Mouse (Mus musculus) G1E (cell line): ENCODE data around the gene Tob2. TPM values are rescaled to one million over a fixed set of nuclear protein-coding genes. Genes with fewer than 3 reads are reported as not detected.

Experiments
- ATAC-seq: 2 replicates; pipeline ENCODE4 v1.8.0; 2016; ENCODE audit warnings: mild to moderate bottlenecking; ENCODE audit not compliant: insufficient number of reproducible peaks, poor library complexity, low FRiP score, severe bottlenecking; ENCODE audit errors: extremely low read depth
- DNase-seq: peaks from one replicate; pipeline ENCODE4 v3.0.0; 2012; ENCODE audit warnings: low spot score
- H3K27me3 ChIP-seq: 2 replicates; pipeline ENCODE4 v1.6.1; 2012; ENCODE audit warnings: mild to moderate bottlenecking, low read length, inconsistent platforms; ENCODE audit not compliant: insufficient read depth
- H3K36me3 ChIP-seq: replicated peaks from 2 replicates; pipeline ENCODE3; 2012; ENCODE audit warnings: mild to moderate bottlenecking, inconsistent platforms
- H3K4me1 ChIP-seq: 2 replicates; pipeline ENCODE4 v1.6.1; 2012; ENCODE audit warnings: low read depth, low read length, inconsistent platforms, mixed read lengths; ENCODE audit not compliant: insufficient read depth
- H3K4me3 ChIP-seq: 2 replicates; pipeline ENCODE4 v1.5.1; 2012; ENCODE audit warnings: low read depth, mild to moderate bottlenecking, inconsistent platforms, low read length, moderate library complexity, mixed read lengths
- H3K9me3 ChIP-seq: replicated peaks from 2 replicates; pipeline ENCODE4 v1.6.1; 2012; ENCODE audit warnings: inconsistent platforms
- CTCF ChIP-seq: IDR thresholded peaks from 2 replicates; pipeline ENCODE4 v1.5.1; 2012; ENCODE audit warnings: low read depth, low read length, inconsistent platforms, mixed read lengths
- GATA1 ChIP-seq: IDR thresholded peaks from 2 replicates; pipeline ENCODE4 v1.6.1; 2012; ENCODE audit warnings: borderline replicate concordance, low read length, inconsistent platforms, mixed read lengths
- GATA2 ChIP-seq: IDR thresholded peaks from 2 replicates; pipeline ENCODE4 v1.6.1; 2012; ENCODE audit warnings: low read depth, low read length, inconsistent platforms, borderline replicate concordance
- POLR2AphosphoS5 ChIP-seq: IDR thresholded peaks from 2 replicates; pipeline ENCODE4 v1.6.1; 2012; ENCODE audit warnings: low read depth, low read length, inconsistent platforms; ENCODE audit not compliant: insufficient replicate concordance
- TAL1 ChIP-seq: conservative IDR thresholded peaks from 2 replicates; pipeline ENCODE4 v1.6.1; 2012; ENCODE audit warnings: low read depth, low read length, inconsistent platforms, mixed read lengths
- polyA plus RNA-seq: library from polyadenylated mRNA; stranded (reverse); fragments of >175 nt; gene quantifications from 2 replicates; pipeline ENCODE4 v1.2.3, GENCODE M21; 2012
- total RNA-seq, 2 experiments: library from RNA; stranded (forward) in 1 of 2; stranded (reverse) in 1 of 2; fragments of 200-1000 nt in 1 of 2; fragments of >200 nt in 1 of 2; fragmentation: Nextera tagmentation in 1 of 2; gene quantifications; 2 replicates each; pipeline ENCODE4 v1.2.3; 2014 to 2017

The Tob2 gene
- total and polyA plus RNA-seq, 3 experiments: 9.9 to 37.5 (median 32.3) TPM

DNA sequence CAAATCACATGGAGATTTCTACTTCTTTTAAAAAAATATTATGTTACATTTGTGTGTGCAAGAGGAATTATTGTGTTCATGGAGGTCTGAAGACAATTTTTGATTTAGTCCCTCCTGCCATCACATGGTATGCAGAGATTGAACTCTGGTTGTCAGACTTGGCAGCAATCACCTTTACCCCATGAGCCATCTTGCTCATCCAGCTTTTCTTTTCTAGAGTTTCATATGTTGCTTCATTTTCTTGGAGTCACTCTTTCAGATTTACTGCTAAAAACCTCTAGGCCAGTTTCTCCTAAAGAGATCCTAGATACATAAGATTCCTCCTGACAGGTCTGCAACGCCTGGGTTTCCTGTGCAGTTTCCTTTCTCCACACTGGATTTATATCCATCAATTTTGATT is 49.0 kb downstream of the Tob2 start:
- no peak overlapping the region for H3K4me3 ChIP-seq
- no peaks in the 10 kb centered on the region for H3K9me3 ChIP-seq
- DNase-seq: no peak
- TF ChIP-seq GATA2 (no peak), POLR2AphosphoS5 (no peak)
- no peak for ATAC-seq
- peaks cover 9% of the 10 kb centered on the region for H3K36me3 ChIP-seq
- peaks cover 48% of the 10 kb centered on the region for H3K4me1 ChIP-seq
- no peaks in the 10 kb centered on the region for H3K27me3 ChIP-seq

DNA sequence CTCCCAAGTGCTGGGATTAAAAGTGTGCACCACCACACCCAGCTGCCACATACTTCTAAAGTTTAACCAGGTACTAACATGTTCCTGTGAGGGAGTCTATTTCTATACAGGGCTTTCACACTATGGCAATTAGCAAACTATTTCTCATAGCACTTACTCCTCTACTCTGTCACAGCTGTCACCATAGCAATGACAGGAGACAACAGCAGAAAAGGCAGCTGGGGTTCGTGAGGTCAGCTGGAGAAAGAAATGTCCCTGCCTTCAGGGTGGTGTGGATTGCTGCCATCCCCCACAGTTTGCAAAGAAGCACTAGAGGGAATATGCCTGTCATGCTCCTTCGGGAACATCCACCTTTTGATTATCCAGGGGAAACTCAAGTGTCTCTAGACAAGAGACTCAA is 49.8 kb downstream of the Tob2 start:
- TF ChIP-seq GATA1 (no peak), GATA2 (no peak), CTCF (no peak), TAL1 (no peak), POLR2AphosphoS5 (no peak)
- H3K4me1 ChIP-seq: peaks cover 48% of the 10 kb centered on the region
- no peak for ATAC-seq

DNA sequence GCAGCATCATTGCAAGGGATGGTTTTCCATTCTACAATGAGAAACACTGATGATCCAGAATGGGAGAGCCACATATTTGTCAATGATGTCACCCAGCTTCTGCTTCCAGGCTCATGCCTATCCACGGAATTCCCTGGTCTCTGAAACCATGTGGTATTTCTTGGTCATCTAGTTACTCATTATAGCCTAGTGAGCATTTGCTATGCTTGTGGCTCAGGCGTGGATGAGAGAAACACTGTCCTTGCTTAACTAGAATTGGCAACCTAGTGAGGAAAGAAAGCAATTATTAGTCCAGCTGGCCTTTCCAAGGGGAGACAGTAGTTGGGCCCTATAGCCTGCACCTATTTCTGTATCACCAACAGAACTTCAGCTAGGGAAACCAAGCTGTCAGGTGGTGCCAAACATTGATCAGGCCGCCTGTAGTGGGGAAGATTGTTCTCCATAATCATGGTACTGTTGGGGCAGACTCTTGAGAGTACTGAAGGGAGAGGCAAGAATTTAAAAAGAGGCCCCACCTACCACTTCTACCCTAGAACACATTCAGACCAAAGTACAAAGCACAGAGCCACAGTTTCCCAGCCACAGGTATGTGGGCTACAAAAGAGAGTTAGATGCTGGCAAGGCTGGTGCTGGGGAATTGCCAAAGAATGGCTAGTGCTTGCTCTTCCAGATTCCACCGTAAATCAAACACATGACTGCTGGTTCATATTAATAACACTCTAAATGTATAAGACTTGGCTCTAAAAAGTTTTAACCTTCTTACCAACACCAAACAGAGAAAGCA is 51.8 kb downstream of the Tob2 start:
- Histone ChIP-seq H3K27me3 (no peaks in the 10 kb centered on the region), H3K4me1 (peaks cover 52% of the 10 kb centered on the region), H3K36me3 (no peaks in the 10 kb centered on the region), H3K4me3 (no peak overlapping the region), H3K9me3 (no peaks in the 10 kb centered on the region)
- DNase-seq (no peak), ATAC-seq (no peak)
- TF ChIP-seq GATA2 (no peak), CTCF (no peak), GATA1 (no peak), TAL1 (no peak), POLR2AphosphoS5 (no peak)

More for the DNA sequence above, 49.8 kb downstream of the Tob2 start:
- H3K4me3 ChIP-seq: no peak overlapping the region
- H3K36me3 ChIP-seq: peaks cover 3% of the 10 kb centered on the region
- no peaks in the 10 kb centered on the region for H3K9me3 ChIP-seq
- H3K27me3 ChIP-seq: no peaks in the 10 kb centered on the region
- no peak for DNase-seq

GRCm38 (mm10) chr15:81805624-81806023 is 53.0 kb downstream of the Tob2 start:
- no peak for DNase-seq
- ATAC-seq: no peak
- Histone ChIP-seq H3K27me3 (no peaks in the 10 kb centered on the region), H3K4me1 (peaks cover 56% of the 10 kb centered on the region), H3K4me3 (no peak overlapping the region), H3K36me3 (no peaks in the 10 kb centered on the region), H3K9me3 (no peaks in the 10 kb centered on the region)
- no peak for TF ChIP-seq GATA1
- no peak for TF ChIP-seq GATA2
- TF ChIP-seq TAL1: no peak
- TF ChIP-seq POLR2AphosphoS5: no peak
- TF ChIP-seq CTCF: no peak

DNA sequence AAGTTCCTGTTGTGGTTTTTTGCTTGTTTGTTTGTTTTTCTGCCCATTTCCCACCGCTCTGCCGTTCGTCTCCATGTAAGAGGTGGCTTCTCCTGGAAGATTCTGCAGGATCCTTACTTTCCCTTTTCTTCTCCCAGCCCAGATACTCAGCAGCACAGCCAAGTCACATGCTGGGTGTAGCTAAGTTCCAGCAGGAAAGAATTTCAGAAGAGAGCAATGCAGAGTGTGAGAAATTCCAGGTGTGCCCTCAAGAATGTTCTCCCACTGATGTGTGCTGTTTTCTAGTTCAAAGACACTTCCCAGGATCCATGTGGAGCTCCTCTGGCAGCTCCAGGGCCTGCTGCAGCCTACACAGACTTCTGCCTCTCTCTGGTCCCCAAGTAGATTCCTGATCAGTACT is 53.7 kb downstream of the Tob2 start:
- Histone ChIP-seq H3K4me1 (peaks cover 49% of the 10 kb centered on the region), H3K36me3 (no peaks in the 10 kb centered on the region), H3K27me3 (no peaks in the 10 kb centered on the region), H3K4me3 (no peak overlapping the region), H3K9me3 (no peaks in the 10 kb centered on the region)
- ATAC-seq (no peak), DNase-seq (no peak)
- no peak for TF ChIP-seq CTCF
- TF ChIP-seq GATA1: no peak
- no peak for TF ChIP-seq TAL1

DNA sequence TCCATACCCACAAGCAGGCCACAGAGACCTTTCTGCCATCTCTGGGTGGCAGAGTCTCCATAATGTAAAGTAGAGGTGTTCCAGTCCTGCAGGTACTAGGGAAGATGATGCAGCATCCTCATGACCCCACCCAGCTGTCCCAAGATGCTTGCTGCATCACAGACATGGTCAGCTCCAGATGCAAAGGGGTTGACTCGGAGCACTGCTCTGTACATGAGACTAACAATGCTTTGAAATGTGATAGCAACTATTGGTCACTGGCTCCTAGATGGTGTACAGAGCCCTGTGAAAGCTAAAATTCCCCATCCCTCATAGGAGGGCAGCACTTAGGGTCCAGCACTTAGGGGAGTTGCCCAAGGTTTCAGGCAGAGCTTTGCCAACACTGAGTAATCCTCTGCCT is 54.4 kb downstream of the Tob2 start:
- Histone ChIP-seq H3K27me3 (no peaks in the 10 kb centered on the region), H3K9me3 (no peaks in the 10 kb centered on the region), H3K4me3 (no peak overlapping the region), H3K4me1 (peaks cover 47% of the 10 kb centered on the region), H3K36me3 (no peaks in the 10 kb centered on the region)
- no peak for TF ChIP-seq POLR2AphosphoS5
- no peak for TF ChIP-seq TAL1
- no peak for ATAC-seq
- no peak for DNase-seq

- Histone ChIP-seq H3K36me3 (peaks cover 2% of the 10 kb centered on the region), H3K9me3 (no peaks in the 10 kb centered on the region), H3K4me1 (peaks cover 43% of the 10 kb centered on the region), H3K4me3 (no peak overlapping the region; the same call in 1 of the 2 replicates), H3K27me3 (no peaks in the 10 kb centered on the region)
- TF ChIP-seq CTCF: no peak
- TF ChIP-seq GATA1: no peak
- no peak for TF ChIP-seq POLR2AphosphoS5
- peak; percentile 39; the same call in 1 of the 2 replicates for TF ChIP-seq TAL1
- TF ChIP-seq GATA2: no peak
- ATAC-seq: no peak
- no peak for DNase-seq
Observed at GRCm38 (mm10) chr15:81803425-81803951, 55.1 kb downstream of the Tob2 start.
